Mouse (Mus musculus) lung, postnatal 0 days (tissue): ENCODE data around the gene Nrxn1. TPM values are rescaled to one million over a fixed set of nuclear protein-coding genes. Genes with fewer than 3 reads are reported as not detected.

Experiments used
- ATAC-seq: fragments of 200-750 bp; cut with Nextera tagmentation; 2 replicates; pipeline ENCODE4 v1.8.0; 2017; ENCODE audit warnings: moderate library complexity
- DNase-seq: peaks from one replicate; pipeline ENCODE4 v3.0.0-alpha.2; 2016; ENCODE audit warnings: low spot score
- H3K27ac ChIP-seq: fragments of 300-500 bp; sonication (generic); 2 replicates; pipeline ENCODE4 v1.5.1; 2014; ENCODE audit warnings: antibody characterized with exemption, mild to moderate bottlenecking, low read length, mixed read lengths
- H3K27me3 ChIP-seq: fragments of 300-500 bp; sonication (generic); replicated peaks from 2 replicates; pipeline ENCODE4 v1.6.1; 2014; ENCODE audit warnings: low read length, mixed read lengths; ENCODE audit not compliant: insufficient read depth
- H3K36me3 ChIP-seq: fragments of 300-500 bp; sonication (generic); 2 replicates; pipeline ENCODE4 v1.6.1; 2014; ENCODE audit warnings: low read length, mixed read lengths; ENCODE audit not compliant: insufficient read depth
- H3K4me1 ChIP-seq: fragments of 300-500 bp; sonication (generic); 2 replicates; pipeline ENCODE4 v1.6.1; 2014; ENCODE audit warnings: antibody characterized with exemption, low read depth, low read length, mixed read lengths; ENCODE audit not compliant: insufficient read depth
- H3K4me2 ChIP-seq: fragments of 300-500 bp; sonication (generic); replicated peaks from 2 replicates; pipeline ENCODE4 v1.6.1; 2014; ENCODE audit warnings: low read depth, mild to moderate bottlenecking, low read length, moderate library complexity, mixed read lengths
- H3K4me3 ChIP-seq: fragments of 300-500 bp; sonication (generic); 2 replicates; pipeline ENCODE4 v1.5.1; 2014; ENCODE audit warnings: low read depth, low read length
- H3K9ac ChIP-seq: fragments of 300-500 bp; sonication (generic); replicated peaks from 2 replicates; pipeline ENCODE4 v1.6.1; 2014; ENCODE audit warnings: low read depth, mild to moderate bottlenecking
- H3K9me3 ChIP-seq: fragments of 300-500 bp; sonication (generic); 2 replicates; pipeline ENCODE4 v1.6.1; 2016; ENCODE audit warnings: low read length, mixed read lengths
- CTCF ChIP-seq: IDR thresholded peaks from 2 replicates; pipeline ENCODE4 v1.5.1; 2016; ENCODE audit warnings: antibody characterized with exemption, mild to moderate bottlenecking
- EP300 ChIP-seq: IDR thresholded peaks from 2 replicates; pipeline ENCODE4 v1.6.1; 2016; ENCODE audit warnings: antibody characterized with exemption, mild to moderate bottlenecking, control low read depth
- WGBS: fragments of 180-500 bp; shearing (Covaris S2); extraction: QIAGEN DNeasy Blood & Tissue Kit; methylation state at CpG from one replicate; pipeline ENCODE4 v1.1.7; 2014; 5-methylcytosine and 5-hydroxymethylcytosine counted together
- polyA plus RNA-seq: library from polyadenylated mRNA; unstranded; fragments of >200 nt; fragmentation: Nextera tagmentation; extraction: Ambion mirVana; gene quantifications from 2 replicates; pipeline ENCODE4 v1.2.1, GENCODE M21; 2015

The Nrxn1 gene
- polyA plus RNA-seq, 1 experiment from 2014 or later, result 1.3 TPM

- TF ChIP-seq CTCF, result no peak
- TF ChIP-seq EP300, result no peak
- H3K36me3 ChIP-seq, result no peaks in the 10 kb centered on the region
- 55% methylated on average over 2 of the region's 2 CpGs for WGBS
These were observed 274.5 kb downstream of the Nrxn1 start for GRCm38 (mm10) chr17:90818340-90818739.

GRCm38 (mm10) chr17:90817898-90818297 is 275.0 kb downstream of the Nrxn1 start:
- no peak overlapping the region for H3K4me3 ChIP-seq
- no peaks in the 10 kb centered on the region for H3K27me3 ChIP-seq
- WGBS, result 69% methylated on average over 2 of the region's 2 CpGs

More at GRCm38 (mm10) chr17:90818340-90818739, 274.5 kb downstream of the Nrxn1 start:
- no peak for ATAC-seq
- Histone ChIP-seq H3K9ac (no peak overlapping the region), H3K4me1 (0 out of 2 replicates have a peak, but pooled peaks cover 2% of the 10 kb centered on the region), H3K4me2 (no peak overlapping the region), H3K27ac (no peak overlapping the region), H3K4me3 (no peak overlapping the region), H3K27me3 (no peaks in the 10 kb centered on the region), H3K9me3 (no peaks in the 10 kb centered on the region)
- no peak for DNase-seq

GRCm38 (mm10) chr17:90815306-90815705 is 277.6 kb downstream of the Nrxn1 start:
- Histone ChIP-seq H3K9ac (no peak overlapping the region), H3K4me2 (no peak overlapping the region), H3K4me1 (no peaks in the 10 kb centered on the region), H3K36me3 (no peaks in the 10 kb centered on the region), H3K27ac (no peak overlapping the region), H3K4me3 (no peak overlapping the region), H3K27me3 (no peaks in the 10 kb centered on the region), H3K9me3 (no peaks in the 10 kb centered on the region)
- 93% methylated on average over 1 of the region's 1 CpGs for WGBS
- no peak for ATAC-seq
- DNase-seq, result no peak
- TF ChIP-seq CTCF (no peak), EP300 (no peak)

More at GRCm38 (mm10) chr17:90817898-90818297, 275.0 kb downstream of the Nrxn1 start:
- Histone ChIP-seq H3K27ac (no peak overlapping the region), H3K36me3 (no peaks in the 10 kb centered on the region), H3K4me2 (no peak overlapping the region), H3K9ac (no peak overlapping the region), H3K4me1 (0 out of 2 replicates have a peak, but pooled peaks cover 2% of the 10 kb centered on the region), H3K9me3 (no peaks in the 10 kb centered on the region)
- no peak for TF ChIP-seq EP300
- no peak for TF ChIP-seq CTCF
- ATAC-seq, result no peak
- DNase-seq, result no peak

- H3K4me1 ChIP-seq, result no peaks in the 10 kb centered on the region
- H3K9me3 ChIP-seq, result no peaks in the 10 kb centered on the region
- no peaks in the 10 kb centered on the region for H3K27me3 ChIP-seq
- H3K4me3 ChIP-seq, result no peak overlapping the region
- H3K27ac ChIP-seq, result no peak overlapping the region
- peak; percentile 50; the same call in 1 of the 2 replicates for TF ChIP-seq EP300
- TF ChIP-seq CTCF, result no peak
- no peak overlapping the region for H3K4me2 ChIP-seq
- DNase-seq (peak; percentile 60), ATAC-seq (peak; percentile 43)
- no peak overlapping the region for H3K9ac ChIP-seq
- H3K36me3 ChIP-seq, result no peaks in the 10 kb centered on the region
These were observed 279.1 kb downstream of the Nrxn1 start for GRCm38 (mm10) chr17:90813760-90814159.

GRCm38 (mm10) chr17:90812485-90812884 is 280.4 kb downstream of the Nrxn1 start:
- Histone ChIP-seq H3K27me3 (no peaks in the 10 kb centered on the region), H3K9me3 (no peaks in the 10 kb centered on the region), H3K27ac (no peak overlapping the region), H3K36me3 (no peaks in the 10 kb centered on the region), H3K4me2 (no peak overlapping the region), H3K4me3 (no peak overlapping the region), H3K4me1 (no peaks in the 10 kb centered on the region), H3K9ac (no peak overlapping the region)
- WGBS, result 86% methylated on average over 2 of the region's 2 CpGs
- DNase-seq (no peak), ATAC-seq (no peak)
- TF ChIP-seq CTCF (no peak), EP300 (no peak)

- peak; percentile 73 for TF ChIP-seq CTCF
- TF ChIP-seq EP300, result no peak
- Histone ChIP-seq H3K4me2 (no peak overlapping the region), H3K27ac (no peak overlapping the region), H3K27me3 (no peaks in the 10 kb centered on the region), H3K9ac (no peak overlapping the region), H3K9me3 (no peaks in the 10 kb centered on the region), H3K36me3 (no peaks in the 10 kb centered on the region), H3K4me3 (no peak overlapping the region), H3K4me1 (no peaks in the 10 kb centered on the region)
- DNase-seq, result peak; percentile 46
- no peak for ATAC-seq
- 68% methylated on average over 8 of the region's 8 CpGs for WGBS
These were observed 283.4 kb downstream of the Nrxn1 start for GRCm38 (mm10) chr17:90809197-90810163.
